Mouse (Mus musculus) megakaryocyte-erythroid progenitor cell, adult 5 weeks (primary cell): ENCODE results near the gene Jmjd8. TPM values are rescaled to one million over a fixed set of nuclear protein-coding genes. Genes with fewer than 3 reads are reported as not detected.

Source experiments
- polyA plus RNA-seq: library from polyadenylated mRNA; stranded (reverse); fragments of >175 nt; gene quantifications from 2 replicates; pipeline ENCODE4 v1.2.3, GENCODE M21; 2012

Jmjd8 gene
- polyA plus RNA-seq: 9.7 and 11.1 TPM in 2 replicates

GRCm38 (mm10) chr17:25828712-25829557 is at the start of gene Jmjd8:
Gene Jmjd8 (plus strand): TSS chr17:25828867.

GRCm38 (mm10) chr17:25785281-25785745 is 43.4 kb upstream of the Jmjd8 start, which contains the start of gene Haghl:
Gene Haghl (minus strand): TSS chr17:25785673.

DNA sequence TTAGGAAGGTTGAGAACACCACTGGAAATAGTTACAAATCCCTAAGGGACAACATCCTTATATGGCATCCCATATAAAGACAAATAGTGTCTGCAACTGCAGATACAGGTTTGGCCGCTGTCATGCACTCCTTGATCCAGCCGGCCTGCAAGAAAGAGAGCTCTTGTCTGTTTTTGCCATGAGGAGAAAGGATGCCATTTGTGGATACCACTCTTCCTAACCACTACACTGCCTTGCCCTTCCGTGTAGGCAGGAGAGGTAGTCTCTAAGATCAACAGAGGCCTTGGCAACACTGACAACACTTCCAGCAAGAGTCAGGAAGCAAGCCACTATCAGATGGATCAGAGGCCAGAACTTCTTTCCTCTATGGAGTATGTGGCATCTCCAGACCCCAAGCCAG is 42.4 kb upstream of the Jmjd8 start, which contains the start of gene Ccdc78:
Gene Ccdc78, plus strand, starts transcription at position 301 of the 400 bp plus-strand sequence.

GRCm38 (mm10) chr17:25792615-25793014 is 36.1 kb upstream of the Jmjd8 start, which contains the start of gene Fam173a:
Gene Fam173a (minus strand): TSS chr17:25792901.

DNA sequence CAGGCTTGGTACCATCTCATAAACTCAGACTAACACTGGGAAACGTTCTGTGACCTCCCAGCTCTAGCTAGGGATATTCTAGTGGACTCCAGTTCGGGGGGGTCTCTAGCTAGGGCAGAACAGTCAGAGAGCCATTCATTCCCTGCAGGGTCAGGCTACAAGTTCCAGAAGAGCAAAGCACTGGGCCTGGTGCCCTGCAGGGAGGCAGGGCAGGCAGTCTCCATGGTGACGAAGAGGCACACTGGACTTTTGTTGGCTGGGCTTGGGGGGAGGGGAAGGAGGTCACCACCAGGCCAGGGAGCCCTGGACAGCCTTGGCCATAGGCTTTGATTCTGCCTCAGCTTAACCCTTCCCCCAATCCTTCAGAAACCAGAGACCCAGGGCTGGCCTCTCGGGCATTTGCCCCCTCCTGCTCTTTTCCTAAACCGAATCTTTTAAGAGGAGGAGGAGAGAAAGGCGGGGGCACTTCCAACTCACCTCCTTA is 33.0 kb upstream of the Jmjd8 start, which contains the start of gene AC134908.4:
Gene AC134908.4, minus strand, starts transcription at position 51 of the 484 bp plus-strand sequence.

GRCm38 (mm10) chr17:25796951-25797369 is 31.7 kb upstream of the Jmjd8 start, which contains the start of gene Metrn:
Gene Metrn (minus strand): TSS chr17:25797136.

DNA sequence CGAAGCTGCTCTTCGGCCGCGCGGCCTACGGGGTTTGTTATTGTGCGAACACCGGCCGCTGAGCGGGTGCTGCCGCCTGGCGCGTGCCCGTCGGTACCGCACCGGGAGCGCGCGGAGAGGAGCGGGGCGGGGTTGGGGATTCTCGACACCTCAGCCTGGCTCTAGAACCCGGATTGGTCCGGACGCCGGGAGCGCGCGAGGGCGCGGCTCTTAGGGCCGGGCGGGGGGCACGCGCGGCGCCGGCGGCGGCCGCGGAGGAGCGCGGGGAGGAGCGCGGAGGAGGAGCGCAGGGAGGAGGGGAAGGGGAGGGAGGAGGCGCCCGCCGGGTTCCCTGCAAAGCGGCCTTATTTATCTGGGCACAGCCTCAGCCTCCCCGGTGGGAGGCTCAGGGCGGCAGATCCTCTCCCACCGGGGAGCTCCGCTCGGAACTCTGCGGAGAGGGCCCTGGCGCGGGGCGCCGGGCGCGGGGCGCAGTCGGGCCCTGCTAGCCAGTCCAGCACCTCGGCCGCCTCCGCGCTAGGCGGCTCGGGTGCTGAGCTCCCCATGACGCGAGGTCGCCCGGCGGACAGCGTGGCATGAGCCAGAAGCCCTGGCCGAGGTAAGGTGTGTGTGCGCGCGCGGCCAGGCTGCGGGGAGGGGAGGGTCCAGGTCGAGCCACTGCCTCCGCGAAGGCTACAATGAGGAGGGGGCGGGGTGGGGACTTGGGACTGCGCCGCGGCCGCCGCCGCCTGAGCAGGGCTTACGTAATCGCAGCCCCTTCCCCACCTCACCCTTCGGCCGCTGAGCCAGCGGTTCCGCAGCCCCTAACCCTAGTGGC is 19.7 kb upstream of the Jmjd8 start, which contains the start of gene Fbxl16:
Gene Fbxl16, plus strand, starts transcription at position 297 of the 817 bp plus-strand sequence.

DNA sequence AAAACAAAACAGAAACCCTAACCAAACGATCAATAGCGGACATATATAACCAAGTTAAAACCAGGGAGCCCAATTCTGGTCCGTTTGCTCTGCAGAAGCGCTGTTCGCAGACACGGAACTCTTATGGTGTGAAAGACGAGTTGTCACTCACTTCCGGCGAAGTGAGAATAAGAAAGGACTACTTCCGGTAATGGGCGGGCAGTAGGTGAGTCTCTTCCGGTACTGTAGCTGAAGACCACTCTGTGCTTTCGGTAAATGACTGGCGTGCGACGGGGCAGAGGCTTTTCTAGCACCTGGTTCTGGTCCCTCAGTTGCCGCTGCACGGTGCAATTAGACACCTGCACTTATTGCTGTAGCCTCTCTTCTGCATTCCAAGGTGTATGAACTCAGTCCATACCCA is 5.2 kb upstream of the Jmjd8 start, which contains the start of gene Wdr24:
Gene Wdr24, plus strand, starts transcription at position 176 of the 400 bp plus-strand sequence.

DNA sequence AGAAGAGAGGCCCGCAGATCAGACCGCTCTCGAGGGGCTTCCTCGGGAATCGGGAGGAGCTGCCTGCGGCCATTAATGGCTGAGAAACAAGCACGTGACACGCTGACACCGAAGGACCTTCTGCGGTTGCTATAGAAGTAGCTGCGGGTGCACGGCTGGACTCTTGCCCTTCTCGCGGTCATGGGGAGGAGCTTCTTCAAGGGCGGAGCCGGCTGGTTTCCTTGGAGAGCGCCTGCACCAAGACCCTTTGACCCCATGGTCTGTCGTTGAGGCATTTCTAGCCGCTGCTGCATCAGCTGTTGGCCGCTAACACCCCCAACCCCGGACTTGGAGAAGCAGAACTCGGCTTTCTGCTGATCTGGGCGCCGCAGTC is 4.6 kb downstream of the Jmjd8 start, which contains the start of gene Stub1:
Gene Stub1, minus strand, starts transcription at position 114 of the 373 bp plus-strand sequence.

GRCm38 (mm10) chr17:25837076-25837410 is 8.4 kb downstream of the Jmjd8 start, which contains the start of gene Rhbdl1:
Gene Rhbdl1 (minus strand): TSS chr17:25837295.

DNA sequence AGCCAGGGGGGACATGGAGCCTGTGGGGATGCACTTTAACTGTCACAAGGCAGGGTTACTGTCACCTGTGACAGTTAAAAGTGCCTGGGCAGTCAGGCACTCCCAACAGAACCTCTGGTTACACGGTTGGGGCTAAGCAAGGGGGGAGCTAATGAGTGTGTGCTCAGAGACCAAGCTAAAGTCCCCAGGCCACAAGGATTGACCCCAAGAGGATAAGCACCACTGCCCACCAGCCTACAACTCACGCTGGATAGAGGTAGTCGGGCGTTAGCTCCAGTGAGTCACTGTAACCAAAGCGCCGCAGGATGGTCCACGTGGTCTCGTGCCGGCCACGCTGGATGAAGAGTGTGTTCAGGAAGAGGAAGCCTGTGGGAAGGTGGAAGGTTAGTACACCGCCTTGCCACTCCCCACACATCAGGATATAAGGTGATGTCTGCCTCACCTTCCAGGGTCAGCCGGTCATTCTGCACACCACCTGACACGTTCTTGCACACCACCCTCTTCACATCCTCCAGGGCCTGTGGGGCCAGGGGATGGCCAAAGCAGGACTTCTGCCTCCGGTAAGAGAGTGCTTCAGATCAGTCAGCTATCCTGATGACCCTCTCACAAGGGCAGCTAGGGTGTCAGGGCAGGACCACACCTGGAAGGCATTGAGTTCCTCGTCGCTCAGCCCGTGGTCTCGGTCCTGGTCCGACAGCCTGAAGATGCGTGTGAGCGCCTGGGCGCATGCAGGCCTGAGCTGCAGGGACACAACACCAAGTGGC is 12.6 kb downstream of the Jmjd8 start, which contains the start of gene Gm20683:
Gene Gm20683, minus strand, starts transcription at position 647 of the 764 bp plus-strand sequence.

GRCm38 (mm10) chr17:25844396-25844901 is 15.8 kb downstream of the Jmjd8 start, which contains the start of gene Rhot2:
Gene Rhot2 (minus strand): TSS chr17:25844851.

GRCm38 (mm10) chr17:25860832-25861703 is 32.4 kb downstream of the Jmjd8 start, which contains the start of gene Wdr90:
Gene Wdr90 (minus strand): TSS chr17:25861501.

GRCm38 (mm10) chr17:25868601-25869191 is 40.0 kb downstream of the Jmjd8 start, which contains the start of gene Mcrip2:
Gene Mcrip2 (minus strand): TSS chr17:25868764.

DNA sequence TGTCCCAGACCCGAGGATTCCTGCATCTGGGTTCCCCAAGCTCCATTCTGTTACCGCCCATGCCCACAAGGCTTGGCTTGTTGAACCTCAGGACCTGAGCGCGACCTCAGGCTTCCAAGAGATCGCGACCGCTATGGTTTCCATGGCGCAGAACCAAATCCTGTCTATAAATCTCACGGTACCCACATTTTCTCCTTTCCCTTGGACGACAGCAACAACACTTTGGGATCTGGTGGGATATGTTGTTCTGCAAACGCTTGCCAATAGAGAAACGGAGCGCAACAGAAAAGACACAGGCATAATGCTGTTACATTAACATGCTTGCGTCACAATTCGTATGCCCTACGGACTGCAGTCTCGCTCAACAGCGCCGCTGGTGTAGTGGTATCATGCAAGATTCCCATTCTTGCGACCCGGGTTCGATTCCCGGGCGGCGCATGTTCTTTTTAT is 46.1 kb downstream of the Jmjd8 start, which contains the start of gene Mettl26:
Gene Mettl26, plus strand, starts transcription at position 354 of the 450 bp plus-strand sequence.

DNA sequence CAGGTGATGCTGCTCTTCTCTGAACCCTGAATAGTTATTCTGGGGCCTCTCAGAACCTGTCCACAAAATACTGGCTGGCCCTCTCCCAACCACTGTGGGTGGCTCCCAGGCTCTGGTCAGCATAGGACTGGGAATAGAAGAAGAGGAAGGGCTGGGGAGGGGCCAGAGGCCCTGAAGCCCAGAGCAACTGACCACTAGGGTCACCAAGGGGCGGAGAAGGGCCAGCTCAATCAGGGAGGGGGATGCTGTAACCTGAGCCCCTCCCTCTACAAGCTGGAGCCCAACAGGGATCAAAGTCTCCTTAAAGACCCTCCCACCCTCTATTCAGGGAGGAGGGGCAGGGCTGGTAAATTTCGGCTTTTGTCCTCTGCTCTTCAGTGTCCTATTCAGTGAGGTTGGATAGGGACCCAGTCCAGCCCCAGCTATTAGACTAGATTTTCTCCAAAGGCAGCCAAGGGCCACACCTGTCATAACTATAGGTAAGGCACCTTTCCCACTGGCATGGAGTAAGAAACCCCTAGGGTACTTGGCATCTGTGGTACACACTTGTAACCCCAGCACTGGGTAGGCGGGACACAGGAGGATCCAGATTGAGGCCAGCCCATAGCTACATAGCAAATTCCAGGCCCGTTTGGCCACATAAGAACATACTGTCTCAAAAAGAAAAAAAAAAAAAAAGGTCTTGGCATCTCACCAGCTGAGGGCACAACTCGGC is 51.7 kb downstream of the Jmjd8 start, which contains the start of gene Wfikkn1:
Gene Wfikkn1, minus strand, starts transcription at position 663 of the 715 bp plus-strand sequence.

